Mouse (Mus musculus): ENCODE measurements around the gene Slc16a9. TPM values are rescaled to one million over a fixed set of nuclear protein-coding genes. Genes with fewer than 3 reads are reported as not detected.
"Not testable (repeated sequence)": the region's sequence is repeated elsewhere in the genome, so short reads cannot be mapped to it uniquely, and the experiment has no call there.

The Slc16a9 gene
- polyA plus RNA-seq, 1 experiment from 2014 or later = 0.76 TPM

DNA sequence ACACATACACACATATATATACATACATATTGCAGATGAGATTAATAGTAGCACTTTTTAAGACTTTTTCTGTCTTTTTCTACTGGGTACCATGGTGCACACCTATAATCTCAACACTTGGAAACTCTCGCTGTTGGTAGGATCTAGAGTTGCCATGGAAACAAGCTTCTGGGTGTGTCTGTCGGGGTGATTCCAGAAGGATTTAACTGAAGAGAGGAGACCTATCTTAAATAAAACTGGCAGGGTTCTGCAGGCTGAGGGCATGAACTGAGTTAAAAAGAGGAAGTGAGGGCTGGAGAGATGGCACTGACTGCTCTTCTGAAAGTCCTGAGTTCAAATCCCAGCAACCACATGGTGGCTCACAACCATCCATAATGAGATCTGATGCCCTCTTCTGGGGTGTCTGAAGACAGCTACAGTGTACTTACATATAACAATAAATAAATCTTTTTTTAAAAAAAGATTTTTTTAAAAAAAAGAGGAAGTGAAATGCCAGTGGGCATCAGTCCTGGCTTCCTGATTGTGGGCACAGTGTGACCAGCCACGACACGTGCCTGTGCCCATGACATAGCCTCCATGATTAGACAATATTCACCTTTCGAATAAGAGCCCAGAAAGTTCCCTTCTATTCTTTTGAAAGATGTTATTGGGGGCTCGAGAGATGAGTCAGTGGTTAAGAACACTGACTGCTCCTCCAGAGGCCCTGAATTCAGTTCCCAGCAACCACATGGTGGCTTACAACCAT lies 45.3 kb upstream of the Slc16a9 start:
- H3K4me2 ChIP-seq (ENCODE audit: low read length) = no peak overlapping the region
- WGBS = 84% methylated on average over 6 of the region's 6 CpGs
- peaks cover 0 to 3% of the 10 kb centered on the region in 2 experiments; a peak in 1 of 4 replicates for H3K4me1 ChIP-seq (ENCODE audit: control insufficient read depth in 2 of 2, insufficient read depth in 2 of 2, low read length in 2 of 2)
- no peaks in the 10 kb centered on the region for H3K9me3 ChIP-seq (ENCODE audit: control insufficient read depth, low read length)
- ATAC-seq (ENCODE audit: insufficient number of reproducible peaks, insufficient read depth, low FRiP score, low read depth) = no peak
- H3K27ac ChIP-seq (replicated peaks in 1 of 2; ENCODE audit: control insufficient read depth in 1 of 2, insufficient read depth in 1 of 2, low read depth in 2 of 2, low read length in 2 of 2) = no peak overlapping the region
- no peak overlapping the region for H3K4me3 ChIP-seq (ENCODE audit: control insufficient read depth in 1 of 2, insufficient read depth in 1 of 2, low read depth in 1 of 2, low read length in 2 of 2)
- H3K9ac ChIP-seq (ENCODE audit: low read length) = no peak overlapping the region
- no peaks in the 10 kb centered on the region for H3K36me3 ChIP-seq (ENCODE audit: control insufficient read depth, insufficient read depth, low read length)
- no peaks in the 10 kb centered on the region for H3K27me3 ChIP-seq (ENCODE audit: control insufficient read depth, insufficient read depth, low read length)

DNA sequence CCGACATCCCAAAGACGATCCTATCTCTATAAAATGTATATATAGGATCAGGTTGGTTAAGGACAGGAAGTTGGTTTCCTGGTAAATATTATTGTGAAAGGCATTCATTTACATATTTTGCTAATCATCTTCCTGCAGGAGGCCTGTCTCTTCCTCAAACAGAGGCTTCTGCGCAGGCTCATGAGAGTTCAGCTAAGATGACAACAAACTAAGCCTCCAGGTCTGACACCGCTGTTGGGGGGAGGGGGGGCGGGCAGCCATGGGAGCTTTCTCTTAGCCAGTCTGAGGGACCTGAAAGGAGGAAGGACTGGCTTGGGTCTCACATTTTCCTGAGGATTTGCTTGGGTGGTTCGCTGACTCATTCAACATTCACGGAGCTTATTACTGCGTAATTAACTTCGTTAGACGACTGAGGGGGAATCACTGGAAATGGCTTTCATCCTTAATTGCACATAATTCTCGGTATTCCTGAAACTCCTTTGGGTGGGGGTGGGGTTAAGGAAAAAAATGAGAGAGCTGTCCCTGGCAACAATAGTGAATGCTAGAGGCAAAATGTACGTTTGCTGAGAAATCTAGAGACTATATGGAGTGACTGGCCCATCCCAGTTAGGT lies 43.9 kb upstream of the Slc16a9 start:
- WGBS = 72% methylated on average over 12 of the region's 12 CpGs
- H3K27ac ChIP-seq (replicated peaks in 1 of 2; ENCODE audit: control insufficient read depth in 1 of 2, insufficient read depth in 1 of 2, low read depth in 2 of 2, low read length in 2 of 2) = no peak overlapping the region
- no peaks in the 10 kb centered on the region for H3K27me3 ChIP-seq (ENCODE audit: control insufficient read depth, insufficient read depth, low read length)
- H3K9me3 ChIP-seq (ENCODE audit: control insufficient read depth, low read length) = no peaks in the 10 kb centered on the region
- H3K36me3 ChIP-seq (ENCODE audit: control insufficient read depth, insufficient read depth, low read length) = no peaks in the 10 kb centered on the region
- no peak overlapping the region for H3K4me3 ChIP-seq (ENCODE audit: control insufficient read depth in 1 of 2, insufficient read depth in 1 of 2, low read depth in 1 of 2, low read length in 2 of 2)
- H3K9ac ChIP-seq (ENCODE audit: low read length) = no peak overlapping the region
- H3K4me1 ChIP-seq (ENCODE audit: control insufficient read depth in 2 of 2, insufficient read depth in 2 of 2, low read length in 2 of 2) = no peaks in the 10 kb centered on the region
- ATAC-seq (ENCODE audit: insufficient number of reproducible peaks, insufficient read depth, low FRiP score, low read depth) = no peak
- no peak overlapping the region for H3K4me2 ChIP-seq (ENCODE audit: low read length)

DNA sequence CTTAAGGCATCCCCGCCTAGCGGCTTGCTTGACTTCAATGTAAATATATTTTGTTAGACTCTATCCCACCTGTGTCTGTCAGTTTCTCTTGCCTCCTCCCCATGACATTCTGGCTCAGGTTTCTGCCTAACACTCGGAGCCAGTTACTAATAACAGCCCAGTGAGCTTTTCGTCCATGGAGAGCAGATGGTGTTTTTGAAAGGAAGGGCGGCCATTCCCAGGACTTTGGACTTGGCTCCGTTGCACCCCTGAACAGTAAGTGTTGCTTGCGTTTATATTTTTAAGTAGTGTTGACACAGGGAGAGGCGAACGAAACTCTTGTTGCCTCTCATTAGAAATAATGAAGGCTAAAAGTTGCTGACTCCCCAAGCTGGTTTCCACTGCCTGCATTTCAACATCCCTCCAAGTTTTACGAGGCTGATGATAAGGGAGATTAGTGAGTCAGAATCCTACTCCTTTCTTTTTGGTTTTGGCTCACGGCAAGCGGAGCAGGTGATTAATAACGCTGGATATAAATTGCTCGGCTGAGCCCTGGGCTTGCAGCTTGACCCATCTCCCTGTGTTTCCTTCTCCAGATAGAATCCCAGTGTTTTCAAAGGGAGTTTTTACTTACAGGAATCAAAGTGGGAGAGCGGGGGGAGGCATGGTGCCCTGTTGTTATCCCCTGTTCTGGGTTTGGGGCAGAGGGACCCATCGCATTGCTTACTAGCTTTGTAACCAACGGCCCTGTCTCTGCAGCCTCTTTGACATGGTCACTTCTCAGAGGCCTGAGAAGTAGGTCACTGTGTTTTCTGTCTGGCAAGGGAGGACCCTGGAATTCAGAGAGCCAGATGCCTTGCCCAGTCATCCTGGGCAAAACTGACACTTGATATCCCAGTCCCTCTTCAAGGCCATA lies 40.1 kb upstream of the Slc16a9 start, which contains the start of gene Mrln:
TSS of gene Mrln (plus strand) at position 160 of the 895 bp plus-strand sequence.
- no peak within 1 kb of the TSS for H3K9ac ChIP-seq (ENCODE audit: low read length)
- no peaks in the 10 kb centered on the region for H3K9me3 ChIP-seq (ENCODE audit: control insufficient read depth, low read length)
- no peak for ATAC-seq (ENCODE audit: insufficient number of reproducible peaks, insufficient read depth, low FRiP score, low read depth)
- H3K27me3 ChIP-seq (ENCODE audit: control insufficient read depth, insufficient read depth, low read length) = no peaks in the 10 kb centered on the region
- H3K36me3 ChIP-seq (ENCODE audit: control insufficient read depth, insufficient read depth, low read length) = no peaks in the 10 kb centered on the region
- H3K4me1 ChIP-seq (ENCODE audit: control insufficient read depth in 2 of 2, insufficient read depth in 2 of 2, low read length in 2 of 2) = no peaks in the 10 kb centered on the region
- 66% methylated on average over 17 of the region's 17 CpGs for WGBS
- 0 out of 2 replicates have a peak within 1 kb of the TSS, but pooled peaks have one; percentile 3 for H3K4me2 ChIP-seq (ENCODE audit: low read length)
- H3K4me3 ChIP-seq (ENCODE audit: control insufficient read depth in 1 of 2, insufficient read depth in 1 of 2, low read depth in 1 of 2, low read length in 2 of 2) = no peak within 1 kb of the TSS
- no peak within 1 kb of the TSS for H3K27ac ChIP-seq (replicated peaks in 1 of 2; ENCODE audit: control insufficient read depth in 1 of 2, insufficient read depth in 1 of 2, low read depth in 2 of 2, low read length in 2 of 2)

DNA sequence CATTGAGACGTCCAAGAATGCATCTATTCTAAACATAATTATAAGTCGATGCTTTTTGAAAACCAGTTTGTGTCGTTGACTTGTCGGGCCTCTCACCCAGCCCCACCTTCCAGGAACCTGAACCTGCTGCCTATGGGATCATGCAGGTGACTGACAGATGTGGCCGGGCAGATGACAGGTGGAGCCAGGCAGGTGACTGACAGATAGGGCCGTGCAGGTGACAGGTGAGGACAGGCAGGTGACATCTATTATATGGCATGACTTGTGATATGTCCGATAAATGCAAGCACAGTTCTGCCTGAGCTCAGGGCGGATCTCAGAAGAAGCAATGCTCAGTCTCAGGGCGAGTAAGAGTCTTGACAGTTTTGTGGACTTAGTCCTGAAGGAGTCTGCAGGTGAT lies 33.6 kb upstream of the Slc16a9 start:
- Histone ChIP-seq H3K36me3 (ENCODE audit: control insufficient read depth, insufficient read depth, low read length) (no peaks in the 10 kb centered on the region), H3K27ac (replicated peaks in 1 of 2; ENCODE audit: control insufficient read depth in 1 of 2, insufficient read depth in 1 of 2, low read depth in 2 of 2, low read length in 2 of 2) (no peak overlapping the region), H3K4me3 (ENCODE audit: control insufficient read depth in 1 of 2, insufficient read depth in 1 of 2, low read depth in 1 of 2, low read length in 2 of 2) (no peak overlapping the region), H3K4me2 (ENCODE audit: low read length) (no peak overlapping the region), H3K4me1 (ENCODE audit: control insufficient read depth in 2 of 2, insufficient read depth in 2 of 2, low read length in 2 of 2) (no peaks in the 10 kb centered on the region), H3K9me3 (ENCODE audit: control insufficient read depth, low read length) (no peaks in the 10 kb centered on the region), H3K9ac (ENCODE audit: low read length) (no peak overlapping the region), H3K27me3 (ENCODE audit: control insufficient read depth, insufficient read depth, low read length) (no peaks in the 10 kb centered on the region)
- WGBS = 77% methylated on average over 9 of the region's 9 CpGs
- ATAC-seq (ENCODE audit: insufficient number of reproducible peaks, insufficient read depth, low FRiP score, low read depth) = no peak

DNA sequence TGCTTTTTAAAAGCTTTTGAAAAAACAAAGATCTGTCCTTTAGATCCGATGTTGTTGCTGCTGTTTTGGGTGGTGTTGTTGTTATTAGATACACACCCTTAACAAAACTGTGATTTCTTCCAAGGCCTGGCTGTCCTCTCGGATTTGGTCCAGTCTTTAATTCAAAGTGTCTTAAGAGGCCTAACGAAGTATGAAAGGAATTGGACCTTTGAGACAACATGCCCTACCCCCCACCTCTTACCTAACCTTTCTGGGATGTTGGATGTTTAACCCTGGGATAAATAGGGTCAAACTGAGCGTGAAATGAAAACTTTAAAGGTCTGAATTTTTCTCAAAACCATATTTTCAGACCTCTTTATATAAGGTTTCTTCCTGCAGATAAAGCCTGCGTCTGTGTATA lies 23.9 kb upstream of the Slc16a9 start:
- no peaks in the 10 kb centered on the region for H3K36me3 ChIP-seq (ENCODE audit: control insufficient read depth, insufficient read depth, low read length)
- H3K4me1 ChIP-seq (ENCODE audit: control insufficient read depth in 2 of 2, insufficient read depth in 2 of 2, low read length in 2 of 2) = no peaks in the 10 kb centered on the region
- WGBS = 77% methylated on average over 5 of the region's 5 CpGs
- no peaks in the 10 kb centered on the region for H3K9me3 ChIP-seq (ENCODE audit: control insufficient read depth, low read length)
- H3K9ac ChIP-seq (ENCODE audit: low read length) = no peak overlapping the region
- no peak for ATAC-seq (ENCODE audit: insufficient number of reproducible peaks, insufficient read depth, low FRiP score, low read depth)
- H3K27ac ChIP-seq (replicated peaks in 1 of 2; ENCODE audit: control insufficient read depth in 1 of 2, insufficient read depth in 1 of 2, low read depth in 2 of 2, low read length in 2 of 2) = no peak overlapping the region
- no peaks in the 10 kb centered on the region for H3K27me3 ChIP-seq (ENCODE audit: control insufficient read depth, insufficient read depth, low read length)
- no peak overlapping the region for H3K4me3 ChIP-seq (ENCODE audit: control insufficient read depth in 1 of 2, insufficient read depth in 1 of 2, low read depth in 1 of 2, low read length in 2 of 2)
- H3K4me2 ChIP-seq (ENCODE audit: low read length) = no peak overlapping the region

DNA sequence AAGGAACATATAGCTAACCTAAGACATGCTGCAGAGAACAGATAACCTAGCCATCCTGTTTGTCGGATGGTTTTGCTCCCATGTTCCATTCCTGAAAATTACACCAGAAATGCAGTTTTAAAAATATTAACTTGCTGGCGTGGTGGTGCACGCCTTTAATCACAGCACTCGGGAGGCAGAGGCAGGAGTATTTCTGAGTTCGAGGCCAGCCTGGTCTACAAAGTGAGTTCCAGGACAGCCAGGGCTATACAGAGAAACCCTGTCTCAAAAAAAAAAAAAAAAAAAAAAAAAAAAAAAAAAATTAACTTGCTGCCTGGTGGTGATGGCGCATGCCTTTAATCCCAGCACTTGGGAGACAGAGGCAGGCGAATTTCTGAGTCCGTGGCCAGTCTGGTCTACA lies 22.7 kb upstream of the Slc16a9 start:
- not testable (repeated sequence) for H3K4me2 ChIP-seq (ENCODE audit: low read length)
- WGBS = 85% methylated on average over 8 of the region's 8 CpGs

DNA sequence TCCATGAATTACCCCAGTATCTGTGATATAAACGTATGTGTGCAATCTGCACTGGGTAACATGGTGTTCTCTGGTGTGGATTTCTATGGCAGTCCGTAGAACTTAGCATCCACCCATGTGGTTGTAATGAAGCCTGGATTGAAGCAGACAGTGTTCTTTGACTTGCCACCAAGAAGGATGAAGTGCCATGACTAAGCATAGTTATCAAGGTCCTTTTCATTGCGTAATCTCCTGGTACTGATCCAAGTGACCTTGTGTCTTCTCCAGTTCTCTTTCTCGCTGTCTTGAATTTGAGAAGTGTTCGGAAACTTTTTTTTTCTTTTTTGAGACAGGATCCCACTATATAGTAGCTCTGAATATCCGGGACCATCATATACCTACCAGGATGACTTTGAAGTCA lies 20.3 kb upstream of the Slc16a9 start:
- Histone ChIP-seq H3K27me3 (ENCODE audit: control insufficient read depth, insufficient read depth, low read length) (no peaks in the 10 kb centered on the region), H3K4me1 (ENCODE audit: control insufficient read depth in 2 of 2, insufficient read depth in 2 of 2, low read length in 2 of 2) (no peaks in the 10 kb centered on the region), H3K27ac (replicated peaks in 1 of 2; ENCODE audit: control insufficient read depth in 1 of 2, insufficient read depth in 1 of 2, low read depth in 2 of 2, low read length in 2 of 2) (no peak overlapping the region), H3K9ac (ENCODE audit: low read length) (no peak overlapping the region), H3K9me3 (ENCODE audit: control insufficient read depth, low read length) (no peaks in the 10 kb centered on the region), H3K36me3 (ENCODE audit: control insufficient read depth, insufficient read depth, low read length) (no peaks in the 10 kb centered on the region), H3K4me2 (ENCODE audit: low read length) (no peak overlapping the region), H3K4me3 (ENCODE audit: control insufficient read depth in 1 of 2, insufficient read depth in 1 of 2, low read depth in 1 of 2, low read length in 2 of 2) (no peak overlapping the region)
- no peak for ATAC-seq (ENCODE audit: insufficient number of reproducible peaks, insufficient read depth, low FRiP score, low read depth)
- 79% methylated on average over 6 of the region's 6 CpGs for WGBS

More for the DNA sequence above, 22.7 kb upstream of the Slc16a9 start:
- not testable (repeated sequence) for H3K9ac ChIP-seq (ENCODE audit: low read length); H3K4me1 ChIP-seq (ENCODE audit: control insufficient read depth in 2 of 2, insufficient read depth in 2 of 2, low read length in 2 of 2); H3K4me3 ChIP-seq (ENCODE audit: control insufficient read depth in 1 of 2, insufficient read depth in 1 of 2, low read depth in 1 of 2, low read length in 2 of 2); H3K27ac ChIP-seq (replicated peaks in 1 of 2; ENCODE audit: control insufficient read depth in 1 of 2, insufficient read depth in 1 of 2, low read depth in 2 of 2, low read length in 2 of 2); H3K36me3 ChIP-seq (ENCODE audit: control insufficient read depth, insufficient read depth, low read length); H3K27me3 ChIP-seq (ENCODE audit: control insufficient read depth, insufficient read depth, low read length); H3K9me3 ChIP-seq (ENCODE audit: control insufficient read depth, low read length); ATAC-seq (ENCODE audit: insufficient number of reproducible peaks, insufficient read depth, low FRiP score, low read depth)
